18 mouse cellular contexts compared by ENCODE assay signal in the genomic region with DNA sequence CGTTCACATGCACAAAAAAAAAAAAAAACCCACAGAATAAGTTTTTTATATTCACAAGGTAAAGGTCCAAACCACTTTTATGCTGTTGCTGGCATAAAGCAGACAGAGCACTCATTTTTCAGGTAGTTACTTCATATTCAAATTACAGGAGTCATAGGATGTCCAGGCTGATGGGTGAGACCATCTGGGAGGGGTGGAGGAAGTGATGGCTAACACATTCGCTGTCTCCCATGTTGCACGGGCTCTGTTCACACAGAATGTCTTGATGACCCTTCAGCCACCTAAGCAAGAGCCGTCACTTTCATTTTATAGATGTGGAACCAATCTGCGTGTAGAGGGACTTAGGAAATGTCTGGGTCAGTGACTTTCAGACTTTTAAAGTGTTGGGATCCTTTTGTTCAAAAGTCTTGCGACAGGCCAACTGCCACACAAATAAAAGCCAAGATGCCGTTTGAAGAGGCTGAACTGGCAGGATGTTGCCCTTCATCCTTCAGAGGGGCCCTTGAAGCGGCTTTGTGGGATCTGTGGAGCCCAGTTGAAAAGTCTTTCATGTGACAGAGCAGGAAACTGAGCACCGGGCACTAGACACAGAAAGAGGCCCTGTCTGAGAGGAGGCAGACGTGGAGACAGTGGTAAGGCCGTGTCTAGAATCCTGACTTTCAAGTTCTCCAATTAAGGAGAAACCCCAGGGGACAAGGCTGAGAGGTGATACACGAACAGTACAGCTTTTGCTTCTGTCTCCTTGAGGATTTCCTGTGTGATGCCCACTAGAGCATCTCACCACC.
DNase-seq lines count a peak whose midpoint lies in the region; ATAC-seq and TF ChIP-seq lines count a peak whose summit lies in the region.
"Had no signal": no experiment of that assay in that cellular context is flagged by ENCODE, and none has a peak within 500 bp of the region (broad histone marks: within the 10 kb centered on the region; RNA-seq: fewer than 3 reads in every experiment).

No protein-coding gene starts in this region.

- DNase-seq in embryo, embryonic 10 days (ENCODE audit: low spot score), result peak; percentile 7
- DNase-seq in embryo, embryonic 10.5 days (ENCODE audit: low spot score), result no peak
- DNase-seq in lung, postnatal 0 days (ENCODE audit: low spot score), result peak; percentile 6
- DNase-seq in lung, adult 18-20 months, result no peak
- peak; percentile 26 for DNase-seq in thymus, postnatal 4 days
- DNase-seq in liver, result no peak
- no peak for DNase-seq in heart, postnatal 25 days (ENCODE audit: low spot score)
- DNase-seq: adrenal gland, adult 8-10 months; cerebellum, adult 2 months; gastrocnemius, postnatal 14 days; right cerebral cortex, postnatal 25 days had no signal

- WGBS in lung, postnatal 0 days, result 29% methylated on average over 12 of the region's 12 CpGs
- 31% methylated on average over 12 of the region's 12 CpGs for WGBS in midbrain, embryonic 16.5 days

- H3K27ac ChIP-seq in lung, postnatal 0 days (ENCODE audit: low read length), result no peak overlapping the region
- no peak overlapping the region for H3K27ac ChIP-seq in midbrain, embryonic 16.5 days (ENCODE audit: low read length)
- H3K27ac ChIP-seq: hindbrain, embryonic 12.5 days; layer of hippocampus, adult 2 months; limb, embryonic 10.5 days; liver, embryonic 14.5 days had no signal

- no peaks in the 10 kb centered on the region for H3K4me1 ChIP-seq in lung, postnatal 0 days (ENCODE audit: insufficient read depth, low read depth, low read length)
- no peaks in the 10 kb centered on the region for H3K4me1 ChIP-seq in midbrain, embryonic 16.5 days (ENCODE audit: control insufficient read depth, insufficient read depth, low read length)
- H3K4me1 ChIP-seq: hindbrain, embryonic 12.5 days; limb, embryonic 10.5 days had no signal

- no peak overlapping the region for H3K4me3 ChIP-seq in lung, postnatal 0 days (ENCODE audit: low read depth, low read length)
- H3K4me3 ChIP-seq in midbrain, embryonic 16.5 days (ENCODE audit: low read depth, low read length), result no peak overlapping the region
- H3K4me3 ChIP-seq: hindbrain, embryonic 12.5 days; layer of hippocampus, adult 2 months; limb, embryonic 10.5 days had no signal

- ATAC-seq in lung, postnatal 0 days, result no peak
- peak; percentile 33; the same call in 1 of the 2 replicates for ATAC-seq in midbrain, embryonic 16.5 days
- ATAC-seq: intestine, embryonic 16.5 days had no signal

- no peaks in the 10 kb centered on the region for H3K36me3 ChIP-seq in lung, postnatal 0 days (ENCODE audit: insufficient read depth, low read length)
- H3K36me3 ChIP-seq in midbrain, embryonic 16.5 days (ENCODE audit: control insufficient read depth, insufficient read depth, low read length), result no peaks in the 10 kb centered on the region
- H3K36me3 ChIP-seq: hindbrain, embryonic 12.5 days; limb, embryonic 10.5 days had no signal

- no peak overlapping the region for H3K4me2 ChIP-seq in lung, postnatal 0 days (replicated peaks; ENCODE audit: low read depth, low read length)
- H3K4me2 ChIP-seq in midbrain, embryonic 16.5 days (ENCODE audit: low read length), result no peak overlapping the region
- H3K4me2 ChIP-seq: heart, embryonic 11.5 days; hindbrain, embryonic 12.5 days had no signal

- no peak for TF ChIP-seq CTCF in lung, postnatal 0 days (IDR thresholded peaks at IDR 0.05)

- H3K27me3 ChIP-seq in lung, postnatal 0 days (replicated peaks; ENCODE audit: insufficient read depth, low read length), result no peaks in the 10 kb centered on the region
- no peaks in the 10 kb centered on the region for H3K27me3 ChIP-seq in midbrain, embryonic 16.5 days (ENCODE audit: control insufficient read depth, insufficient read depth, low read depth, low read length)
- H3K27me3 ChIP-seq: hindbrain, embryonic 12.5 days had no signal

- no peak overlapping the region for H3K9ac ChIP-seq in lung, postnatal 0 days (replicated peaks; ENCODE audit: low read depth)
- no peak overlapping the region for H3K9ac ChIP-seq in midbrain, embryonic 16.5 days (ENCODE audit: low read depth, low read length)
- H3K9ac ChIP-seq: hindbrain, embryonic 12.5 days; liver, embryonic 14.5 days had no signal

- intact Hi-C loops in heart, postnatal 25 days (cut with DNase I), result no loop called here

- TF ChIP-seq EP300 in lung, postnatal 0 days (IDR thresholded peaks at IDR 0.05), result no peak

- H3K9me3 ChIP-seq in lung, postnatal 0 days (ENCODE audit: low read length), result no peaks in the 10 kb centered on the region
- H3K9me3 ChIP-seq in midbrain, embryonic 16.5 days (replicated peaks; ENCODE audit: control insufficient read depth, low read length, poor library complexity, severe bottlenecking), result no peaks in the 10 kb centered on the region
- H3K9me3 ChIP-seq: hindbrain, embryonic 12.5 days; limb, embryonic 10.5 days had no signal

Comparison
In these comparisons a context has a peak if more than half of its experiments do, and no peak if none do; other contexts are left out.
1. DNase-seq: peak in embryo, embryonic 10 days (single experiment), lung, postnatal 0 days (single experiment) and thymus, postnatal 4 days (single experiment); none in embryo, embryonic 10.5 days (single experiment), lung, adult 18-20 months (0 of 2), liver (single experiment) and heart, postnatal 25 days (single experiment).